Mouse (Mus musculus): Measurements from ENCODE around the gene Kifc3.

DNA sequence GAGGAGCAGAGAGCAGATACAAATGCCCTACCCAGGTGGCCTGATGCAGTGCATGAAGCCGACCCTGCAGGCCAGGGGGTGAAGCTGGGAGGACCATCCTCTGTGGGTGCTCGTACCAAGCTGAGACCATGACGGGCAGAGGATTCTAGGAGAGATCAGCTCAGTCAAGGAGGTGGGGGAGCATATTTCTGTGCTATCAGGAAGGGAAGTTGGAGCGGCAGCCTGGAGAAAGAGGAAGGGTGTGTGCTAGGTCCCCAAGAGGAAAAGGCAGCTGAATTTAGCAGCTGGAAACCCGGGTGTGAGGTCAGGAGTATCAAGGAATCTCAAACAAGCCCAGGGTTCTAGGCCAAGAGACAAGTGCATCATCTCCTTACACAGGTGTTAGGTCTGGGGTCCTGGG is 62.1 kb downstream of the Kifc3 start:
- no peak for TF ChIP-seq CTCF (IDR thresholded peaks at IDR 0.05; ENCODE audit: control insufficient read depth, insufficient read depth, insufficient replicate concordance, low read depth, low read length)
- no peak for TF ChIP-seq POLR2A (IDR thresholded peaks at IDR 0.05; ENCODE audit: control insufficient read depth, low read depth, low read length)

All from testis, adult 2 months (tissue).